Mouse (Mus musculus): ENCODE results near the gene Tmem201.

The Tmem201 gene

DNA sequence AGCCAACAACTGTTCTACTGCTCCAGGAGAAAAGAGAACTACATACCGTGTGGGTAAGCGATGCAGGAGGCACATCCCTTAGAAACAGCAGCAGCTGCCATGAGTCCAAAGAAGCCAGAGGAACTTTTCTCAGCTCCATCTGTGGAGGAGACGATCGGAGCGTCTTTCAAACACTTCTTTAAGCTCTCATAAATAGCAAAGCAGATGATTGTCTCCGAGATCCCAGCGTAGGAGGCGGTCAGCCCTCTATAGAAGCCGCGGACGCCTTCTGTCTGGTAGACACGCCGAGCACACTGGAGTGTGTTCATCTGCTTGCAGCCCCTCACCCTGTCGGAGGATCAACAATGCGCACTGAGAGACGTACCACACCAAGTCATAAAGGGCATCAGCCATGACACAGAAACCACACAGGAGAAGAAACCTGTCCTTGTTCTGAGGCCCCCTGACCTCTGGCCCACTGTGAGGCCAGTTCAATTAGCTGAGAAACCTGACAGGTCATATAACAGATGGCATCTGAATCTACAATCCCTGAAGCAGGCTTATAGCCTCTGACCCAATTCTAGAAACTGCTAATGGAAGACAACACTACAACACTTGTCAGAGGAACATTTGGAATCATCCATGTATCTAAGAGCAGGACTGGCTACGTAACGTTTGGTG is 11.3 kb upstream of the Tmem201 start:
- DNase-seq (ENCODE audit: low read depth, low spot score), result no peak

DNA sequence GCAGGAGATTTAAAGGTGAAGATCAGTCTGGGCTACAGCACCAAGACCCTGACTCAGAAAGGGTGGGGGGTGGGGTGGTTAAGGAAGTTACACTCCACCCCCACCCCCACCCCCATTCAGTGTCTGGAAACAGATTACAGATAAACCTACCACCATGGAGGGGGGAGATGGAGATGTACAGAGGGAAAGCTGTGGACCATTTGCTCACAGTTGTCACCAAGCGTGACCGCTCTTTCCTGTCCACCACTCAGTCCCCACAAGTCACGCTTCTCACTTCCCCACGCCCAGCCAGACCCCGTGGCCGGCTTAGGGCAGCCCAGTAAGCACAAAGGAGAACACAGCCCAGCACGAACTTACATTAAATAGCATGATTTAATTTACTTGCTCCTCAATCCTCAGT is 6.3 kb upstream of the Tmem201 start:
- DNase-seq (ENCODE audit: low read depth, low spot score), result no peak

DNA sequence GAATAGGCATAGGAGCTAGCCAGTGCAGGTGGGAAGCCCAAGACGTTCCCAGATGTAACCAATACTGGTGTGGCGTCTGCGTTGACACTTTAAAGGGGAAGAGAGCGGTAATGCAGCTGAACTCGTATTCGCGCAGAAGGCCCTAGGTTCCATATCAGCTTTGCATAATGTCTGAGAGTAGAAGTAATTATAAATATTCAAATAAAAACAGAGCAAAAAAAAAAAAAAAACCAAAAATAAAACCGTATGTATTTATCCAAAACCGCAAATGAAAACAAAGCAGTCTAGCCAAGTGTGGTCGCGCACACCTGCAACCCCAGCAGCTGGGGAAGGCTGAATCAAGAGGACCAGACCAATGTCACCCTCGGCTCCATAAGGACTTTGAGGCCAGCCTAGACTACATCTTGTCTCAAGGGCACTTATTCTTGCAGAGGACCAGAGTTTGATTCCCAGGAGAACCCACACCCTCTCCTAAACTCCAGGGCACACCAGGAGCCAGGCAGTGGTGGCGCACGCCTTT is 4.2 kb upstream of the Tmem201 start:
- DNase-seq (ENCODE audit: low read depth, low spot score), result no peak

DNA sequence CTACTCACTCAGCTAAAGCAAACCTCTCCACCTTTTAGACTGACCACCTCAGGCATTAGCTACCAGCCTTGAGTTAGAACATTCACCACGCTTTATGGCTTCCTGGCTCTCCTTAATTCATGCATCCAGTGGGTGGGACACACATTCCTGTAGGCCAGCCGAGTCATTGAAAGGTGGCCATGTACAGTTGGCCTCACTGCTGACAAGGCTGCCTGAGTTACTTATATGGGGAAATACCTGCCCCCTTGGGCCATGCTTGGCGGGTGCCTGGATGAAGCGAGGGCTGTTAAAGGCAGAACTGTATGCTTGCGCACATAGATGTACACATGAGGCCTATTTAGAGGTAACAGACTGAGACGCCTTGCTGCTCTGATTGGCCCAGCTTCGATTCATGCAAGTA is 2.5 kb upstream of the Tmem201 start:
- DNase-seq (ENCODE audit: low read depth, low spot score), result no peak

DNA sequence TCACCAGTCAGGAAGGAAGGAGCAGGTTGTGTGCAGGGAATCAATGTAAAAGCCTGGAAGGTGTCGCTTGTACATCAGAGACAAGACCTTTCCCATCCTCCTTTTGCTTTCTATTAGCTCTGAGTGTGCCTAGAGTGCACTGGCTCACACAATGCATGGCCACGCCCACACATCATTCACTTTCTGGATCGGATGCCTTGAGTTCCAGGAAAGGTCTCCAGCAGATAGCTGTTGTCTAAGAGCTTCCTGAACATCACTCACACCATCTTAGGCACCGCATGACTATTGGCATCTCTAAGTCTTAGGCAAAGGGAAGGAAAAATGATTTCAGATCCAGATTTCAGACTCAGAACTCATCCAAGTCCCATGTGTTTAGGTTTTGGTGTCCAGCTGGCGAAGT is 1.6 kb upstream of the Tmem201 start:
- no peak for DNase-seq (ENCODE audit: low read depth, low spot score)

DNA sequence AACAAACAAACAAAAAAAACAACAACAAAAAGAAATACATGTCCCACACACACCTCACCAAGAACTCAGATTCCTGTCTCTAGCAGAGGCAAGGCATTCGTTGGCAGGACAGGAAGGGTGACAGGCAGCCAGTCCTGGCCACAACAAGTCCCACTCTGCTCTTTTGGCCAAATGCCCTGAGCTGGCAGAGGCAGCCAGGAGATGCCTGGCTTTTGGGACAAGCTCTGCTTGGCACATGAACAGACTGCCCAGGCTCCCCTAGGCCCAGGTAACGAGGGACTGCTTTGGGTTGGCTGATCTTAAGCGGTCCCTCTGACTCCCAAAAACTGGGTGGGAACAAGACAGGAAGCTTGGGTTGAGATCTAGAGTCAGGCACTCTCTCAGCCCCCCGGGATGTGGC is 1.3 kb downstream of the Tmem201 start:
- no peak for DNase-seq (ENCODE audit: low read depth, low spot score)

DNA sequence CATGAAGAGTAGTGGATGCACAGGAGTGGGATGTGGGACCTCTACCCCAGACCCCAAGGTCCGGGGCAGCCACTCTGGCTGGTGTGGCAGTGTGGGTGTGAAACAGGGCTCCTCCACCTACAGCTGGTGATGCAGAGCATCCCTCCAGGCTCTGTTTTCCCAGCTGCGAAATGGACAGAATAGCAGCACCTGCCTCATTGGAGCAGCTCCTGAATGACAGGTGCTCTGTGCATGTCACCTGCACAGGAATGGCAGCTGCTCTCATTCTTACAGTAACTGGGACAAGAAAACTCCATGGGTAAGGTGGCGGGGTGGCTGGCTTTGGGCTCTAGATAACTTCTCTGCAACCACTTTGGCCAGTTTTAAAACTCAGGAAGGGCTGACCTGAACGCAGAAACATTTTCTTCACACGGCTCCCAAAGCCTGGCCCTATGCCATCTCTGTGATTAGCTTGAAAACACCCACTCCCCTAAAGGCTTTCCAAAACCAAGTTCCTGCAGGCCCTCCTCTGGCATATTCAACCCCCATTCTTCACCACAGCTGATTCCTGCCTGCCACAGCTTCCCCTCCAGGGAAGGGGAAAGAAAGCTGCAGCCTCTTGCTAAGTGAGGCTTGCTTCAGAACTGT is 2.1 kb downstream of the Tmem201 start:
- no peak for DNase-seq (ENCODE audit: low read depth, low spot score)

DNA sequence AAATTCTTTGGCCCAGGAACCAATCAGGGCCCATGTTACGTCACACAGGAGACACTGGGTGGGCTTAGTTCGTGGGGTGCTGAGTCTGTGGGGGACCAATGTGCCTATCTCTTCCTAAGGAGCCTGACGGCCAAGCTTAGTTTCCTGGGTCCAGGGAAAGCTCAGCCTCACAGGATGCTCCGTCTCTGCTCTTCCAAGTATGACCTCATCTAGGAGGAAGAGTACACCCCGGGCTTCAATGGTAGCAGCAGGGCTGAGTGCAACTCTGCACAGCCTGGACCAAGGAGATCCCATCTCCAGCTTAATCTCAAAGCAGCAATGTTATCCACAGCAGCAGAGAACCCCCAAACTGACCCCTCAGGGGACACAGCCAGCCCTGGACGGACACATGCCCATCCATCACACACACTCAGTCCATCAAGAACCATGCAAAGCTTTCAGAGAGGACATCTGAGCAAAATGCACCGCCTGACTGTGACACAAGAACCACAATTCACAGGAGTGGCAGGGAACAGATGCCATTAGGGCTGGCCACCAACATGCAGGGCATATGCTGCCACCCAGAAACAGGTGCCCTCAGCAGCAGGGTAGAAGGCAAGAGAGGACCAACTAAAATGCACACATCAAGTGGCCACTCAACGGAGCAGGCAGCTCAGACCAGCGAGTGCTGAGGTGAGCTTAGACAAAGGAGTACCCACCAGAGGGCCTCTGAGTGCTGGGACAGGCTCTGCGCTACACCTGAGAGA is 2.9 kb downstream of the Tmem201 start:
- DNase-seq (ENCODE audit: low read depth, low spot score), result no peak

DNA sequence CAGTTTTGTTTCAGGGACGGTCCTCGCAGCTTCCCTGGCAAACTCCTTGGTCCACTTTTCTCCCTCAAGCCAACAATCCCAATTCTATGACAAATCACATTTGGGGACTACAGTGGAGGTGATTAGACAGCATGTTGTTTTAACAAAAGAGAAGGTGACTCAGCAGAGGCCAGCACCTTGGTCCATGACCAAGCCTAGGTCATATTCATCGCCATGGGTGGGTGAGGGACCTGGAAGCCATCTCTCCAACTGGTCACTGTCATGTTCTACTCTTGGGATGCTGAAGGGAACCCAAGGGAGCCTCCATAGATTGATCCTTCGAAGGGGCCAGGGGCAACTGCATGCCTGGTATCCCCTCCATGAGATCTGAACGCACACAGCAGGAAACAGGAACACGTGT is 3.6 kb downstream of the Tmem201 start:
- DNase-seq (ENCODE audit: low read depth, low spot score), result no peak

DNA sequence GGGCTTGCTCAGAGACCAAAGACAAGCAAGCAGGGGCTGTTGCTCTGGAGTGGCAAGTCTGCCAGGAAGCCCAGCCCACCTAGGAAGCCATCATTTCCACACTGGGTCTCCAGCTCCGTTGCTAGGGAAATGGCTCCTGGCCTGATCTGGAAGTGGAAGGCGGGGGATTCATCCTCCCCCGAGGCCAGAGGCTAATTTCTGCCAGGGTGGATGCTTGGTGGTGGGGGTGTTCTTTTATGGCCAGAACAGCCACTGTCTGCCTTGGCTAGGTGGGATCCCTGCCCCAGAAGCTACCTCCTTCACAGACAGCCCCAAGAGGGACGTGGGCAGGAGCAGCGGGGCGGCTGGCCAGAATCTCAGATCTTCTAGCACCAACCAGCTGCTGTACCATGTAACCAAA is 4.1 kb downstream of the Tmem201 start:
- no peak for DNase-seq (ENCODE audit: low read depth, low spot score)

DNA sequence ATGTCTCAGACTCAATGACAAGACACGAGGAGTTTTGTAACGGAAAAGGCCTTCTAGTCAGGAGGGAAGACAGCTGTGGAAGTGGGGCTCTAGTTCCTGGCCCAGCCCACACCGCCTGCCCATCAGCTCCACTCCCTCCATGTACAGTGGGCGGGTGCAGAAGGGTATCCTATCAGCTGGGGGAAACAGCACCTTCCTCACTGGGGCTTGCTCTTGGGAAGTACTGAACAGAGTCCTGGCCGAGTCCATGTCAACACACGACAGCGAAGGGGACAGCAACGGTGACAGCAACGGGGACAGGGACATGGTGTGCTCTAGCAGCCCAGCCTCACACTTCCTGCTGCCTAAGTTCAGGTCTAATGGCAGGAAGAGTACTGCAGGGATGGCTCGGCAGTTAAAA is 5.0 kb downstream of the Tmem201 start:
- DNase-seq (ENCODE audit: low read depth, low spot score), result no peak

DNA sequence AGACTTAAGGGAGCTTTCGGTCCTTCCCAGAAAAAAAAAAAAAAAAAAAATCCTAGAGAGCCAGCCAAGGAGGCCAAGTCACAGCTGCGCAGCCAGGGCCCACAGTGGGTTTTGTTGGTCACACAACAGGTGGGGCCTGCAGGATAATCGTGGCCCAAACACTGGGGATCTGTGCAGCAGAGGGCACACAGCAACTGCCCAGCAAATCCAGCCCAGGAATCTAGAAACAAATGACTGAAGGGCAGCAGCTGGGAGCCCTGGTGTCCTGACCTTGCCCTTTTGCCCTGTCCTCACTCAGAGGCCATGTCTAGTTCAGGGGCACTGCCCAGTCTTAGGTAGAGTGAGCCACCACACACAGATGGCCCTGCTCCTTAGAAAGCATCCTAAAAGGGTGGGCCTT is 5.5 kb downstream of the Tmem201 start:
- no peak for DNase-seq (ENCODE audit: low read depth, low spot score)

DNA sequence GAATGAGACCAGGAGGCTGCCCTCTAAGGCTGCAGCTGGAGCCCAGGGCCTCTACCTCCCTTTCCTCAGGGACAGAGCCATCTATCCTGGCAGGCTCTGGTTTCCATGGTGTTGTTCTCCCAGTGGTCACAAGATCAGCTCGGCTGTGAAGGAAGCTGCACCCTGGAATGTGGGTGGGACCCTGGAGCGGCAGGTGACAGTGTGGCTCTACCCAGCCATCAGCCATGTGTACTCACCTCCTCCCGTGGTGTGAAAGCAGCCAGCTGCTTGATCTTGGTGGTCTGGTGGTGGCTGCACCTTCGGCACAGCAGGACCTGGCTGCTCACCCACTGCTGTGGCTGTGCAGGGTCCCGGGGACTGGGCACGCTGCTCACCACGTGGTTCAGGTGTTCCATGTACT is 7.0 kb downstream of the Tmem201 start:
- DNase-seq (ENCODE audit: low read depth, low spot score), result no peak

DNA sequence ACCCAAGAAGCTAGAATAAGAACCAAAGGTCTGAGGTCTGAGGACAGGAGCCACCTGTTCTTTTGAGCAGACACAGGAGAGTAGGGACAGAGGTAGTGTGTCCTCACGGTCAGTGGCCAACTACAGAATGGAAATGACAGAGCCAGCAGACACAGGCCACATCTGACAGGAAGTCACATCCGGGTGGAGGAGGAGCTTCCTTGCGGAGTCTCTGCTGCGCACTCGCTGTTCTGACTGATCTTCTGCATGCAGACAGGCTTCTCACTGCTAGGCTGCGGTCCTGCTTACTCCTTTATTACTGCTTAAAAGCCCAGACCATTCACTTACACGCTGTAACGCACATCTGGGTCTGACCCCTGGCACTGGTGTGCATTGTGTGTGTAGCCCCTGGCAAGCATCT is 9.0 kb downstream of the Tmem201 start:
- no peak for DNase-seq (ENCODE audit: low read depth, low spot score)

DNA sequence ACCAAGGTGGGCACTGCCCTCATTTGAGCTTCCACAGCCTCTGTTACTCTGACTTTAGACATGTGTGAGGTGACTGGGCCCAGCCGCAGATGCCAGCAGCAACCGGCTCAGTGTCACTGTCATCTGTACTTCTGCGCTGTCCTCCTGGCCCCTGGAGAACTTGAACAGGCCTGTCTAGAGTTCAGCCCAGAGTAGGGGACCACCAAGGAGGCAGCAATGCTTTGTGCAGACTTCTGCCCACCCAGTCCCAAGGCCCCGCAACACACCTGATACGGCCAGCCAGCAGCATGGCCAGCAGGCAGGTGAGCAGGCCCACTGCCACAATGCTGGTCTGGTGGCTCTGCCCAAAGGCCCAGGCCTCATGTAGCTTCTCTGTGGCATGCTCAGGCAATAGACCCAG is 10.2 kb downstream of the Tmem201 start:
- no peak for DNase-seq (ENCODE audit: low read depth, low spot score)

DNA sequence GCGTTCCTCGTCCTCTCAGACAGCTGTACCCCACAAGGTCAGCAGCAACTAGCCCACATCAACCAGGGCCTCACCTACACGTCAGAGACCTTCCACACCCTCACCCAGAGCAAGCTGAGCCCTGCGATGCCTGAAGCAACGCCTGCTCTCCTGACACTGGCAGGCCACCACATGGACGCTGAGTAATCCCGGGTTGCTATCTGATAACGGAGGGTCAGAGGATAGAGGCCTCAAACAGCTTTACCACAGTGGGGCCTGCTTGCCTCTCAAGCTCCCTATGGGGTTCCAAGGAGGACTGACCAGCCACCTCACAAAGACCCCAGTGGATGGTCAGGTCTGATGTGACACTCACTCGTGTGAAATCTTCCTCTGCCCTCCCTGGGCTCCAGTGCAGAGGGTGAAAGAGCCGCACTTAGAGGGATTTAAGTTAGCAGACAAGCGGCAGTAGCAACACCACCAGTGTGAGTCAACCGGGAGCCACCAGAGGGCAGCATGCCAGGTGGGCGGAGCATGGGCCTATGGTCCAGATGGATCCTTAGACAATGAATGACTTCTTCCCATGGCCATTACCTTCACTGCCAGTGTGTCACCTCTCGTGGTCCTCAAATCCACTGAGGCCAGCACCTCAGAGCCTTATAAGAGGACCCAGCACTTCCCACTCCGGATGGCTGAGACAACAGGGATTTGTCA is 12.0 kb downstream of the Tmem201 start:
- DNase-seq (ENCODE audit: low read depth, low spot score), result peak; percentile 45

DNA sequence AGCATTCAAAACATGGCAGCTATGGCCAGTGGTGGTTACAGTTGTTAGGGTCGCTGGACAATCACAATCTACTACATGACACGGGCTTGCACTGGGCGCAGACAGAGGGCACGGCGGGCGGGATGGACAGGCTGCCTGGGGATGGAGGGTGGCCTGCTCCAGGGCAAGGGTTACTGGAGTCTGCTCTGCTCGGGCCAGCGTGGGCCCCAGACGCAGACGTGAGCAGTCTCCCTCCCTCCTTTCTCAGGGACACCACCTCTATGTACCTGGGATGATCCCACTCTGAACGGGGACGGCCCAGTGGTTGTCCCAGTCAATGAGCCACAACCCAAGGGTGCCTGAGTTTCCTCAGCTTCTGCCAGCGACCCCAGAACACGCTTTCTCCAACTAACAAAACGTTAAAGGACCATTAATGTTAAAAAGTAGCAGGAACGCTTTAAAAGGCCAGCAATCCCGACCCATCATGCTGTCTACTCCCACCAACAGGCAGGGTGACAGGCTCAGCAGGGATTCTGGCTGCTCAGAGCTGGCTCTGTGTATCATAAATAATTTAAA is 12.9 kb downstream of the Tmem201 start:
- DNase-seq (ENCODE audit: low read depth, low spot score), result no peak

DNA sequence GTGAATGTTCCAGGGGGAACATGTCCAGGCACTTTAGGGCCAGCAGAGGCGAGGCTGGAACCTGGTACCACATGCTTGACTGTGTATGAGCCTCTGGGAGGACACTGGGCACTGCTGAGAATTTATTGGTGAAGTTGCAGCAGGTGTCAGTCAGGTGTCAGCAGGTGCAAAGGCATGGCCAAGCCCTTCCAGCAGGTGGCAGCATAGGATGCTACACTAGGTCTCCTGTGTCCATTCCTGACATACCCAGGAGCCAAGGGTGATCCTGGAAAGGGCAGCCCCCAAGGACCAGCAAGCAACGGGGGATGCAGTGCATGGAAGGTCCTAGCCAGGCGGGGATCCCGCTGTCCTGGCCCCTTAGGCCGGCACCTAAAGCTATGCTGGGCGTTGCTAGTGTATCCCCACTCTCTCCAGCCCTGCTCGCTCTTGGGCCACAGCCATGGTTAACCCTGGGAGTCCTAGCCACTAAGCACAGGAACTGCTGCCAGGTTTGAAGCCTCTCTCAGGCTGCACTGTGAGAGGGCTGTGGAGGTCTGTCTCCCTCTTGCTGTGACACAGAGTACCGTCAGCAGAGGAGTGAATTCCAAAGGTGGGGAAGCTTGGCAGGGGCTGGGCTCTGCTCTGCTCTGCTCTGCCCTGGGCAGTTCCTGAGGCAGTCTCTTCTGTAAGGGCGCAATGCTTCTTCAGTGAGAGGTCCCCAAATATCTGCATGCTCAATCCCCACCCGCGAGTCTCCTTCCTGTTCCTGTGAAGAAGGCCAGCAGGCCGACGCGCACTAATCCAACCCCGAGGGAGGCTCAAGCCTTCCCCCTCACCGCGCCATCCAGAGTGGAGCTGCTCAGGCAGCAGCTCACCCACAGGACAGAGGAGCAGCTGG is 13.8 kb downstream of the Tmem201 start:
- peak; percentile 58 for DNase-seq (ENCODE audit: low read depth, low spot score)

DNA sequence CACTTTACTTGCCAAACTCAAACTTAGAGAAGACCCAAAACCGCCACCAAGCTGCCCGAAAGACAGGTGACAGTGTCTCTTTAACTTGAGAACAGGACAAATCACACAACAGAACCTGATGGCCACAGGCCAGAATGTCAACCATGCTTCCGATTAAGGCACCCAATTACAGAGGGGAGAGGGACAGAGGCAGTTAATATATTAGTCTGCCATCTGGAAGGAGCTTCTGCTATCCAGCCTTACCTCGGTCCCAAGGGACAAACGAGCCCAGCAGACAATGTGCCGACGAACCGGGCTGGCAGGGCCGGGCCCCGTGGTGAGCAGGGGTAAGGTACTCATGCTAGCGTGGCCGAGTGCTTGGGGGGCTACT is 14.8 kb downstream of the Tmem201 start:
- no peak for DNase-seq (ENCODE audit: low read depth, low spot score)

DNA sequence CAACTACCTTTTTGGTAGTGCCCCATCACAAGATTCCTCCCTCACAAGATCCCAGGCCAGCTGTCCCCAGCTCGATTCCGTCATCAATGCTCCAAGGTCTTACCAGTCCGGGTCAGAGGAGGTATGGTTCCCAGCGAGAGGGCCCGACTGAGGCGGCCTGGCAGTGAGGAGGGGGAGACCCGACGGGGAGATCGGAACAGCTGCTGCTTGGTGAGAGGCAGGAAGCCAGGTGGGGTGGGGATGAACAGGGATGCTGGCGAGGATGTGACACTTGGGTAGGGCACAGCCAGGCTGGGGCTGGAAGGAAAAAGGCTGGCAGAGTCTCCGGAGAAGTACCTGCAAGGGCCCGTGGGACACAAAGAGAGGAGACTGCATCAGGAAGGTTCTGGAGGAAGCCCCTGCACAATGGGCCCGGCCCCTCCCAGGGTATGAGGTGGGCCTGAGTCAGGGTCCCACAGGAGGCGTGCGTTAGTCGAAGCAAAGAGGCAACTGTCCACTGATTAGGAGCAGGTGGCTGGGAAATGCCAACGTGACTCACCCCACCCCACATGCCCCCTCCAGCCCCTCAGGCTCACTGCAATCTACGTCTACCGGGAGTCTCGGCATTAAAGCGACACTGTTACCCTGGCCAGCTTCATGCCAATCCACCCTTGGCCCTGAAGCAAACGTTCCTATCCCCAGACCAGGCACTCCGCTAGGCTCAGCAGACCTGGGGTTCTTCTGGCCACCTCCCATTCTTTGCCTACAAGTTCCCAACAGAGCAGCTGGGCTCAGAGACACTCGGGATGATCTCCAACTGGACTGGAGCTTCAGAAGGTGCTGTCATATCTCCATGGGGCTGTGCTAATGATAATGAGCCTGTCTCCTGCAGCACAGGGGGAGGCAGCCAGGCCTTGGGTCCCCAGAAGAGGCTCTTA is 15.5 kb downstream of the Tmem201 start:
- no peak for DNase-seq (ENCODE audit: low read depth, low spot score)

Measured in CD4-positive helper T cell, adult 2 months (primary cell).